In genomic region chr15:16541226-16541625, GRCm38 (mm10) we compare ENCODE assay signal across 11 mouse cellular contexts.
"Had no signal": no experiment of that assay in that cellular context is flagged by ENCODE, and none has a peak within 500 bp of the region (broad histone marks: within the 10 kb centered on the region; RNA-seq: fewer than 3 reads in every experiment).

No protein-coding gene starts in this region.

- DNase-seq: kidney, adult 9 months; kidney, postnatal 10 days; kidney, postnatal 4 days; liver; liver, embryonic 13.5 days; liver, postnatal 0 days; lung, postnatal 14 days; thymus, postnatal 36 days had no signal

- ATAC-seq: inflammation-experienced regulatory T-cells, adult 6 months; intestine, postnatal 0 days; liver, postnatal 0 days; midbrain, embryonic 15.5 days had no signal
